Mouse (Mus musculus) embryonic fibroblast, embryonic 13.5 days (primary cell): ENCODE measurements around the gene Ptov1.

ENCODE experiments used
- CTCF ChIP-seq: IDR thresholded peaks from 2 replicates; pipeline ENCODE4 v1.5.1; 2011; ENCODE audit warnings: mild to moderate bottlenecking, control low read depth, low read length, moderate library complexity, borderline replicate concordance; ENCODE audit not compliant: insufficient read depth
- POLR2A ChIP-seq: IDR thresholded peaks from 2 replicates; pipeline ENCODE4 v1.6.1; 2011; ENCODE audit warnings: low read depth, mild to moderate bottlenecking, control low read depth, low read length, moderate library complexity

- TF ChIP-seq POLR2A (peak; percentile 24; the same call in 1 of the 2 replicates), CTCF (0 out of 2 replicates have a peak, but pooled peaks have one; percentile 3)
Observed at GRCm38 (mm10) chr7:44818164-44818563, 51.4 kb downstream of the Ptov1 start.
